ENCODE assay signal across 10 mouse cellular contexts in genomic region chr5:3502610-3503350, GRCm38 (mm10). TPM values are rescaled to one million over a fixed set of nuclear protein-coding genes. Genes with fewer than 3 reads are reported as not detected.
DNase-seq lines count a peak whose midpoint lies in the region; ATAC-seq and TF ChIP-seq lines count a peak whose summit lies in the region.
"Had no signal": no experiment of that assay in that cellular context is flagged by ENCODE, and none has a peak within 500 bp of the region (broad histone marks: within the 10 kb centered on the region; RNA-seq: fewer than 3 reads in every experiment).

No protein-coding gene starts in this region.

- no peak overlapping the region for H3K4me2 ChIP-seq in neural tube, embryonic 12.5 days (replicated peaks)
- no peak overlapping the region for H3K4me2 ChIP-seq in neural tube, embryonic 15.5 days
- H3K4me2 ChIP-seq in kidney, postnatal 0 days (ENCODE audit: low read length), result no peak overlapping the region
- H3K4me2 ChIP-seq in midbrain, postnatal 0 days (ENCODE audit: low read depth, low read length, poor library complexity, severe bottlenecking), result no peak overlapping the region
- H3K4me2 ChIP-seq: embryonic facial prominence, embryonic 15.5 days; neural tube, embryonic 13.5 days had no signal

- H3K4me3 ChIP-seq in neural tube, embryonic 12.5 days, result no peak overlapping the region
- no peak overlapping the region for H3K4me3 ChIP-seq in neural tube, embryonic 15.5 days (replicated peaks)
- no peak overlapping the region for H3K4me3 ChIP-seq in kidney, postnatal 0 days (replicated peaks; ENCODE audit: low read depth, low read length)
- H3K4me3 ChIP-seq in midbrain, postnatal 0 days (ENCODE audit: low read depth, low read length), result no peak overlapping the region
- no peak overlapping the region for H3K4me3 ChIP-seq in limb, embryonic 10.5 days
- H3K4me3 ChIP-seq: embryonic facial prominence, embryonic 15.5 days; neural tube, embryonic 13.5 days had no signal

- peak; percentile 58 for DNase-seq in adrenal gland, adult 8-10 months
- DNase-seq in heart, adult 9 months (ENCODE audit: low spot score in 2 of 2), result peak; percentile 77 to 85
- DNase-seq in kidney, postnatal 0 days (ENCODE audit: low spot score), result peak; percentile 57
- DNase-seq in midbrain, postnatal 0 days (ENCODE audit: low spot score), result no peak
- DNase-seq in limb, embryonic 10.5 days (ENCODE audit: low spot score), result no peak

- no peak overlapping the region for H3K27ac ChIP-seq in neural tube, embryonic 12.5 days
- H3K27ac ChIP-seq in neural tube, embryonic 15.5 days (replicated peaks), result no peak overlapping the region
- H3K27ac ChIP-seq in kidney, postnatal 0 days, result peak overlapping the region; percentile 47; the same call in 1 of the 2 replicates
- no peak overlapping the region for H3K27ac ChIP-seq in midbrain, postnatal 0 days (ENCODE audit: low read depth, low read length)
- H3K27ac ChIP-seq in limb, embryonic 10.5 days, result no peak overlapping the region
- H3K27ac ChIP-seq: embryonic facial prominence, embryonic 15.5 days; neural tube, embryonic 13.5 days had no signal

- no peaks in the 10 kb centered on the region for H3K9me3 ChIP-seq in neural tube, embryonic 12.5 days
- no peaks in the 10 kb centered on the region for H3K9me3 ChIP-seq in neural tube, embryonic 15.5 days (replicated peaks)
- H3K9me3 ChIP-seq in kidney, postnatal 0 days (replicated peaks; ENCODE audit: low read length), result no peaks in the 10 kb centered on the region
- no peaks in the 10 kb centered on the region for H3K9me3 ChIP-seq in midbrain, postnatal 0 days (ENCODE audit: low read length)
- no peaks in the 10 kb centered on the region for H3K9me3 ChIP-seq in limb, embryonic 10.5 days (replicated peaks)
- H3K9me3 ChIP-seq: embryonic facial prominence, embryonic 15.5 days; neural tube, embryonic 13.5 days had no signal

- H3K36me3 ChIP-seq in neural tube, embryonic 12.5 days, result no peaks in the 10 kb centered on the region
- no peaks in the 10 kb centered on the region for H3K36me3 ChIP-seq in neural tube, embryonic 15.5 days
- no peaks in the 10 kb centered on the region for H3K36me3 ChIP-seq in kidney, postnatal 0 days (ENCODE audit: insufficient read depth, low read length)
- H3K36me3 ChIP-seq in midbrain, postnatal 0 days (ENCODE audit: insufficient read depth, low read length), result no peaks in the 10 kb centered on the region
- H3K36me3 ChIP-seq in limb, embryonic 10.5 days, result peaks cover 3% of the 10 kb centered on the region; the same call in 1 of the 2 replicates
- H3K36me3 ChIP-seq: embryonic facial prominence, embryonic 15.5 days; neural tube, embryonic 13.5 days had no signal

- no peak for TF ChIP-seq CTCF in kidney, postnatal 0 days (IDR thresholded peaks at IDR 0.05; ENCODE audit: low read depth)
- TF ChIP-seq CTCF in midbrain, postnatal 0 days (IDR thresholded peaks at IDR 0.05), result no peak

- 0 out of 2 replicates have a peak, but pooled peaks have one; percentile 25 for ATAC-seq in neural tube, embryonic 12.5 days (ENCODE audit: low FRiP score, low read depth)
- ATAC-seq in neural tube, embryonic 15.5 days (ENCODE audit: low FRiP score), result no peak
- peak; percentile 41; the same call in 1 of the 2 replicates for ATAC-seq in kidney, postnatal 0 days (replicated peaks; ENCODE audit: low FRiP score, low read depth)
- ATAC-seq in megakaryocyte-erythroid progenitor cell, adult 5-6 weeks (replicated peaks; ENCODE audit: low FRiP score, low TSS enrichment, poor library complexity, severe bottlenecking), result peak; percentile 56
- ATAC-seq in midbrain, postnatal 0 days (ENCODE audit: low FRiP score), result no peak

- no peak overlapping the region for H3K9ac ChIP-seq in neural tube, embryonic 12.5 days
- H3K9ac ChIP-seq in neural tube, embryonic 15.5 days (replicated peaks), result no peak overlapping the region
- no peak overlapping the region for H3K9ac ChIP-seq in kidney, postnatal 0 days (ENCODE audit: low read depth, low read length)
- no peak overlapping the region for H3K9ac ChIP-seq in midbrain, postnatal 0 days (replicated peaks; ENCODE audit: low read length, poor library complexity, severe bottlenecking)
- H3K9ac ChIP-seq: embryonic facial prominence, embryonic 15.5 days; neural tube, embryonic 13.5 days had no signal

- WGBS in neural tube, embryonic 12.5 days, result 55% methylated on average over 11 of the region's 11 CpGs
- WGBS in neural tube, embryonic 15.5 days, result 62% methylated on average over 11 of the region's 11 CpGs
- WGBS in kidney, postnatal 0 days, result 46% methylated on average over 11 of the region's 11 CpGs
- 69% methylated on average over 11 of the region's 11 CpGs for WGBS in midbrain, postnatal 0 days
- WGBS in limb, embryonic 10.5 days, result 71% methylated on average over 11 of the region's 11 CpGs

- peaks cover 10% of the 10 kb centered on the region; the same call in 1 of the 2 replicates for H3K4me1 ChIP-seq in neural tube, embryonic 12.5 days
- peaks cover 5% of the 10 kb centered on the region for H3K4me1 ChIP-seq in neural tube, embryonic 15.5 days
- peaks cover 11% of the 10 kb centered on the region for H3K4me1 ChIP-seq in kidney, postnatal 0 days (replicated peaks; ENCODE audit: insufficient read depth, low read length)
- H3K4me1 ChIP-seq in midbrain, postnatal 0 days (ENCODE audit: insufficient read depth, low read length), result no peaks in the 10 kb centered on the region
- peaks cover 27% of the 10 kb centered on the region for H3K4me1 ChIP-seq in limb, embryonic 10.5 days
- H3K4me1 ChIP-seq: embryonic facial prominence, embryonic 15.5 days had no signal

- no peaks in the 10 kb centered on the region for H3K27me3 ChIP-seq in neural tube, embryonic 12.5 days (replicated peaks)
- H3K27me3 ChIP-seq in neural tube, embryonic 15.5 days (replicated peaks), result no peaks in the 10 kb centered on the region
- H3K27me3 ChIP-seq in kidney, postnatal 0 days (ENCODE audit: insufficient read depth, low read length), result no peaks in the 10 kb centered on the region
- H3K27me3 ChIP-seq in midbrain, postnatal 0 days (ENCODE audit: insufficient read depth, low read length), result no peaks in the 10 kb centered on the region
- H3K27me3 ChIP-seq in limb, embryonic 10.5 days (ENCODE audit: low read depth, poor library complexity, severe bottlenecking), result no peaks in the 10 kb centered on the region
- H3K27me3 ChIP-seq: embryonic facial prominence, embryonic 15.5 days; neural tube, embryonic 13.5 days had no signal

RNA-seq across cellular contexts. Expression of gene Fam133b, which starts 40.9 kb away (rescaled TPM):
- 31.6 and 35.1 TPM in 2 replicates for polyA plus RNA-seq in neural tube, embryonic 12.5 days (2016; fragmentation: Nextera tagmentation; extraction: Ambion mirVana)
- 21.9 and 23.6 TPM in 2 replicates for polyA plus RNA-seq in neural tube, embryonic 15.5 days (2015; fragmentation: Nextera tagmentation; extraction: Ambion mirVana)
- total RNA-seq in adrenal gland, adult 8-10 months (2022), result 10 to 100 TPM; 27.9 to 44.7 (median 32.1) TPM
- polyA plus RNA-seq in kidney, postnatal 0 days (2015; fragmentation: Nextera tagmentation; extraction: Ambion mirVana), result 30.6 and 31.0 TPM in 2 replicates
- 63.1 and 67.0 TPM in 2 replicates for total RNA-seq in megakaryocyte-erythroid progenitor cell, adult 5-6 weeks (2014; fragmentation: Nextera tagmentation)
- 91.9 and 134 TPM in 2 replicates for total RNA-seq in megakaryocyte-erythroid progenitor cell, adult 5-6 weeks (2017)
- total RNA-seq in midbrain, postnatal 0 days (2014; rRNA removed), result 23.9 and 24.3 TPM in 2 replicates
- polyA plus RNA-seq in midbrain, postnatal 0 days (2015; fragmentation: Nextera tagmentation; extraction: Ambion mirVana), result 20.3 and 25.1 TPM in 2 replicates
- polyA plus RNA-seq in limb, embryonic 10.5 days (2016; fragmentation: Nextera tagmentation; extraction: Ambion mirVana), result 27.6 and 32.3 TPM in 2 replicates

Comparison
In these comparisons a context has a peak if more than half of its experiments do, and no peak if none do; other contexts are left out.
1. ATAC-seq: peak in neural tube, embryonic 12.5 days (single experiment), kidney, postnatal 0 days (single experiment) and megakaryocyte-erythroid progenitor cell, adult 5-6 weeks (single experiment); none in neural tube, embryonic 15.5 days (single experiment) and midbrain, postnatal 0 days (single experiment).
2. DNase-seq: peak in adrenal gland, adult 8-10 months (single experiment), heart, adult 9 months (2 of 2) and kidney, postnatal 0 days (single experiment); none in midbrain, postnatal 0 days (single experiment) and limb, embryonic 10.5 days (single experiment).